Mouse (Mus musculus) cortical plate, adult 2 months (tissue): ENCODE measurements around the gene Syne3.

ENCODE experiments used
- CTCF ChIP-seq: fragments of 200-500 bp; IDR thresholded peaks from 2 replicates; pipeline ENCODE4 v1.5.1; 2011; ENCODE audit warnings: mild to moderate bottlenecking, control low read depth, low read length; ENCODE audit not compliant: insufficient read depth; ENCODE audit errors: extremely low read depth
- POLR2A ChIP-seq: fragments of 200-500 bp; IDR thresholded peaks from 2 replicates; pipeline ENCODE4 v1.6.1; 2011; ENCODE audit warnings: mild to moderate bottlenecking, low read length, control low read depth; ENCODE audit not compliant: insufficient read depth; ENCODE audit errors: extremely low read depth

- no peak for TF ChIP-seq CTCF
- no peak for TF ChIP-seq POLR2A
Observed at GRCm38 (mm10) chr12:104998541-104998940, 11.1 kb downstream of the Syne3 start.
